In the genomic region with DNA sequence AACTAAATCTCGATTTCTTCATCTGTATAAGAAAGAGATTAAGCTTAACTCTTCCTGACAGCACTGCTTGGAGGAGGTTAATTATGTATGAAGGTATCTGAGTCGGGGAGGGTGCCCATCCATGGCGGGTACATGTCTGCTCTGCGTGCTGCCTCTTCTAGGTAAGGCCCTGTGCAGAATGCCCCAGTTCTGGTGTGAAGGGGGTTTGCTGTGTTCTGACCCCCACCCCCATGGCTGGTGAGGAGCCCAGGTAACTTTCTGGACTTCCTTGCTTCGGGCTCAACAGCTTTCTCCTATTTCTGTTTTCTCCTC, we compare ENCODE assay signal across 7 mouse cellular contexts. TPM values are rescaled to one million over a fixed set of nuclear protein-coding genes. Genes with fewer than 3 reads are reported as not detected.
A peak's percentile ranks its signal among the peaks of the same experiment; 100 is the strongest.
DNase-seq lines count a peak whose midpoint lies in the region; ATAC-seq lines count a peak whose summit lies in the region.

No protein-coding gene starts in this region.

- no peak overlapping the region for H3K27ac ChIP-seq in lung, embryonic 16.5 days (ENCODE audit: low read length)
- no peak overlapping the region; the same call in 1 of the 2 replicates for H3K27ac ChIP-seq in forebrain, embryonic 15.5 days (replicated peaks)
- no peak overlapping the region for H3K27ac ChIP-seq in limb, embryonic 15.5 days

- H3K9me3 ChIP-seq in lung, embryonic 16.5 days (ENCODE audit: control insufficient read depth, low read length): no peaks in the 10 kb centered on the region
- H3K9me3 ChIP-seq in forebrain, embryonic 15.5 days: no peaks in the 10 kb centered on the region
- no peaks in the 10 kb centered on the region for H3K9me3 ChIP-seq in limb, embryonic 15.5 days

- DNase-seq in lung, postnatal 36 days: no peak
- no peak for DNase-seq in right cerebral cortex, adult 18-20 months
- no peak for DNase-seq in layer of hippocampus, postnatal 36 days
- no peak for DNase-seq in urinary bladder, postnatal 25 days (ENCODE audit: low spot score)

- WGBS in lung, embryonic 16.5 days: 67% methylated on average over 5 of the region's 5 CpGs
- 50% methylated on average over 5 of the region's 5 CpGs for WGBS in forebrain, embryonic 15.5 days
- WGBS in limb, embryonic 15.5 days: 63% methylated on average over 5 of the region's 5 CpGs

- no peak overlapping the region; the same call in 1 of the 2 replicates for H3K4me2 ChIP-seq in lung, embryonic 16.5 days (ENCODE audit: low read depth, low read length)
- H3K4me2 ChIP-seq in forebrain, embryonic 15.5 days (replicated peaks): peak overlapping the region; percentile 41
- peak overlapping the region; percentile 41; the same call in 1 of the 2 replicates for H3K4me2 ChIP-seq in limb, embryonic 15.5 days

- H3K36me3 ChIP-seq in lung, embryonic 16.5 days (ENCODE audit: control insufficient read depth, insufficient read depth, low read length): no peaks in the 10 kb centered on the region
- 0 out of 2 replicates have a peak, but pooled peaks cover 3% of the 10 kb centered on the region for H3K36me3 ChIP-seq in forebrain, embryonic 15.5 days
- no peaks in the 10 kb centered on the region for H3K36me3 ChIP-seq in limb, embryonic 15.5 days

- H3K4me3 ChIP-seq in lung, embryonic 16.5 days (ENCODE audit: low read length): no peak overlapping the region
- H3K4me3 ChIP-seq in forebrain, embryonic 15.5 days: no peak overlapping the region
- H3K4me3 ChIP-seq in limb, embryonic 15.5 days: no peak overlapping the region

- peak; percentile 39; the same call in 1 of the 2 replicates for ATAC-seq in lung, embryonic 16.5 days (ENCODE audit: low read depth)
- peak; percentile 60 for ATAC-seq in forebrain, embryonic 15.5 days (replicated peaks)
- ATAC-seq in limb, embryonic 15.5 days (ENCODE audit: insufficient number of reproducible peaks, low FRiP score, low TSS enrichment, low read depth): no peak

- H3K27me3 ChIP-seq in lung, embryonic 16.5 days (ENCODE audit: control insufficient read depth, insufficient read depth, low read depth, low read length): no peaks in the 10 kb centered on the region
- H3K27me3 ChIP-seq in forebrain, embryonic 15.5 days: no peaks in the 10 kb centered on the region
- H3K27me3 ChIP-seq in limb, embryonic 15.5 days: no peaks in the 10 kb centered on the region

- peaks cover 4% of the 10 kb centered on the region; the same call in 1 of the 2 replicates for H3K4me1 ChIP-seq in lung, embryonic 16.5 days (replicated peaks; ENCODE audit: control insufficient read depth, insufficient read depth, low read length)
- H3K4me1 ChIP-seq in forebrain, embryonic 15.5 days: peaks cover 12% of the 10 kb centered on the region
- H3K4me1 ChIP-seq in limb, embryonic 15.5 days: peaks cover 6% of the 10 kb centered on the region

- 0 out of 2 replicates have a peak overlapping the region, but pooled peaks have one; percentile 53 for H3K9ac ChIP-seq in lung, embryonic 16.5 days (ENCODE audit: low read length)
- H3K9ac ChIP-seq in forebrain, embryonic 15.5 days (replicated peaks): no peak overlapping the region
- H3K9ac ChIP-seq in limb, embryonic 15.5 days: no peak overlapping the region

RNA-seq across cellular contexts. Expression of a gene that starts 20.3 kb away (rescaled TPM):
- polyA plus RNA-seq in lung, embryonic 16.5 days (2015; fragmentation: Nextera tagmentation; extraction: Ambion mirVana): 60.4 and 62.0 TPM in 2 replicates
- polyA plus RNA-seq in forebrain, embryonic 15.5 days (2015; fragmentation: Nextera tagmentation; extraction: Ambion mirVana): 97.6 and 106 TPM in 2 replicates
- 73.9 and 80.7 TPM in 2 replicates for polyA plus RNA-seq in limb, embryonic 15.5 days (2015; fragmentation: Nextera tagmentation; extraction: Ambion mirVana)
- 10 to 100 TPM; 33.7 to 38.3 TPM for total RNA-seq in layer of hippocampus, postnatal 36 days (2021)

RNA-seq across cellular contexts. Expression of a gene that starts 23.5 kb away (rescaled TPM):
- polyA plus RNA-seq in lung, embryonic 16.5 days (2015; fragmentation: Nextera tagmentation; extraction: Ambion mirVana): 38.0 and 43.7 TPM in 2 replicates
- polyA plus RNA-seq in forebrain, embryonic 15.5 days (2015; fragmentation: Nextera tagmentation; extraction: Ambion mirVana): 4.9 and 6.8 TPM in 2 replicates
- polyA plus RNA-seq in limb, embryonic 15.5 days (2015; fragmentation: Nextera tagmentation; extraction: Ambion mirVana): 32.7 and 32.8 TPM in 2 replicates
- total RNA-seq in layer of hippocampus, postnatal 36 days (2021): 10 to 100 TPM in 1 of 2 experiments, 1 to 10 TPM in 1; 8.6 to 10.7 TPM
